Mouse (Mus musculus) testis, postnatal 14 days (tissue): ENCODE data around the gene Scarf1.

Experiments
- DNase-seq: peaks from one replicate; pipeline ENCODE4 v3.0.0; 2021; ENCODE audit warnings: low spot score

Scarf1 gene

DNA sequence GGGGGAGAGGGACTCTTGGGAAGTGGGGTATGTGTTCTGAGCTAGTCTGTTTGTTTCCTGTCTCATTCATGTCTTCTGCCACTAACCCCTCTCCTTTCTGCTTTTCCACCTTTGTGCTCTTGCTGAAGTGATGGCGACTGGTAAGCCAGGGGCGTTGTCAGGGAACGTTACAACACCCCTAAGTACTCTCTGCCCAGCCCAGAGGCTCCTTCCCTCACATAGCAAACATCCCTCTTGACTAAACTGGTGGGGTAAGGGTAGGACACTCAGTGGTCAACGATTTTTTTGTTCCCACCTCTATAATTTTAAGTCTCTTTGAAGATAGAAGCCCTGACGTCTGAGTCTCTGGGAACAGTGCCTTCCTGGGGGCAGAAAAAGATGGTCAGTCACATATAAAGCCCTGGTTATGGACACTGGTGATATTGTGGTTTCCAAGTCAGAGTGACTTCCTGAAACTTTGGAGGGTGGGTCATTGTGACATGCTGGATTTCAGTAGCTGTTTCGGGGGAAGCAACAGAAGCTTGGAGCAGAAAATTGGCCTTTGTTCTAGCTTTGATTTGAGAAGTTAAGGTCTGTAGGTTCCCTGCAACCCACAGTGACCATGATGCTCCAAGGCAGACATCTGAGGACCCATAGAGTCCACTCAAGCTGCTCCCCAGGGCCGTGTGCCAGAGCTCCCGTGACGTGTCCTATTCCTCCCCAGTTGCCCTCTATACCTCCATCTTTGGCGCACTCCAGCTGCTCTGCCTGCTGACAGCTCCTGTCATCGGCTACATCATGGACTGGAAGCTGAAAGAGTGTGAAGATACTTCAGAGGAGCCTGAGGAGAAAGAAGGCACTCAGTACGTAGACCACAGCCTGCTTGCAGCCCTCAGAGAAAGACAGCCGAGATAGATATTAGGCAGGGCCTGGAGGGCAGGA lies 53.2 kb downstream of the Scarf1 start:
- DNase-seq = no peak

DNA sequence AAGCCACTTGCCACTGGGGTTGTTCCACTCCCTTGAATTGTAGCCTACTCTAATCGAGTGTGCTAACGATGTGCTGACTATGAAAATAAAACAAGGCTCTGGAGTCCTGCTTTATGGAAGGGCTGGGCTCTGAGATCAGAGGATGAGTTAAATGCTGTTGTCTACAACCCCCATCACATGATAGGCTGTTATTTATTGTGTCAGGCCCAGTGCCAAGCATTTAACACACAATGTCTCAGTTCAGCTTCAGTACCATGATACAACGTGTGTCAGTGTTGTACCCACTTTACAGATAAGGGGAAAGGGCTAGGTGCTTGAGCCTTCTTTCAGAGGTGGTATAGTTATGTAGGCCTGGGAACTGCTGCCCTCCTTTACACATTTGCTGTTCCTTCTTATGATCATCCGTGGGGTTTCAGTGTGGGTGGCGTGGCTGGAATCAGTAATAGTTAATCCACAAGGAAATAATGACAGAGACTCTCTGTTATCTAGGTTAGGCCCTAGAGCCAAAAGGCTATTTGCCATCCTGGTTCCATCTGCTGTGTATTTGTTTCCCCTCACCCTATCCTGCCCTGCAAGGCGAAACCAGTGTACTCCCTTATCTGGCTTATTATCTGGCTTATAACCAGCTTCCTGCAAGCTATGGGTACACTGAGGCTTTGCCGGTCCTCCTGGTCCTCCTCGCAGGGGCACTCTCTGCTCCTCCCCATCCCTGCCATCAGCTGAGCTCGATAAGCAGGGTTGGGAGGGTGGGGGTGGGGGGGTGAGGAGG lies 54.2 kb downstream of the Scarf1 start:
- DNase-seq = no peak

DNA sequence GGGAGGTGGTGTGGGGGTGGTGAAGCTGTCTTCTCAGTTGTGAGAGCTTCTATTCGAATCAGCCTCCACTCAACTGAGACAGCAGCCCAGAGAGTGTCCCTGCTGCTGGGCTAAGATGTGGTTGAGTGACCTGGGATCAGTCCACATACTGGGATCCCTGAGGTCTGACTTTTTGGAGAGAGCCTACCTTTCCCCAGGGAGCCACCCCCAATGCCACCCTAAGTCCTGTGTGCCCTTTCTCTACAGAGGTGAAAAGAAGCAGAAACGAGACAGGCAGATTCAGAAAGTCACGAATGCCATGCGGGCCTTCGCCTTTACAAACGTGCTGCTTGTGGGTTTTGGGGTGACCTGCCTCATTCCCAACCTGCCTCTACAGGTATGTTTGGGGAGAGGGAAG lies 54.8 kb downstream of the Scarf1 start:
- no peak for DNase-seq

DNA sequence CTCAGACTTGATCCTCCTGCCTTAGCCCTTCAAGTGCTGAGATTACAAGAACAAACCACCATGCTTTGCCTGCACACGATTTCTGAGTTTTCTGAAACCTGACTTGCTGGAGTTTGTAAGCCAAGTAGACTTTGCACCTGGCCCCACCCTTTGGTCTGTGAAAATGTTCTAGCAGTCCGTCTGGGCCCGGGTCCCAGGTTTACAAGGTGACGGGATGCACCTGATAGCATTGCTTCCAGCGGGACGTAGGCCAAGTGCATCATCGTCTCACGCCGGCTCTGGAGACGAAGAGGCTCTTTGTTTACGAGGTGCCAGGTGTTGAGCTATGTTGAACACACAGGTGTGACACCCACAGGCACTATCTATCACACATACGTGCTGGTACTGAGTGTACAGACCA lies 55.6 kb downstream of the Scarf1 start:
- DNase-seq = no peak

DNA sequence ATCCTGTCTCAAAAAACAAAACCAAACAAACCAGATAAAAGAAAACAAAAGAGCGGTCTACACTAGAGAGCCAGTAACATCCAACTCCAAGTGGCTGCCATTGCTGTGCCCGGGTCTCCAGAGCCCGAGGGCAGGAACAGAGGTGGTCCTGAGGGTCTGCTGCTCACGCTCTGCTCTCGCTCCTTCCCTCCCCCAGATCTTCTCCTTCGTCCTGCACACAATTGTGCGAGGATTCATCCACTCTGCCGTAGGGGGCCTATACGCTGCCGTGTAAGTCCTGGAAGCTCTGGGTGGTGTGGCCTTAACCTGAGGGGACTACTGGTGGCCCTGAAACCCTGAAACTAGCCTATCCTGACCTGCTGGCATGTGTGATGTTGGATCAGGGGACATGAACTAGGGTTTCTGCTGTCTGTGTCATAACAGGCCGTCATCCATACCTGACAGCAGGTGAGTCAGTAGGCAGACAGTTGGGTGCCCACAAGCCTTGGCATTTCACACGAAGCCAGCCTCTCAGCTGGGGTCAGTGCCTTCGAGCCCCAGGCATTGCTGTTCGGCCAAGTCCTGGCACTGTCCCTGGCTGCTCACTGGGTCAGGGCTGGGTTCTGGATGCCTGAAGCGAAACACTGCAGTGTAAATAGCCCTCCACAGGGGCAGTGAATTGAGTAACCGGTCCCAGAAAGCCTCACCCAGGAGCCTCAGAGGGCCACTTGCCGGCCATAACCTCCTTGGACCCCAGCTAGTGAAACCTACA lies 57.2 kb downstream of the Scarf1 start:
- no peak for DNase-seq

DNA sequence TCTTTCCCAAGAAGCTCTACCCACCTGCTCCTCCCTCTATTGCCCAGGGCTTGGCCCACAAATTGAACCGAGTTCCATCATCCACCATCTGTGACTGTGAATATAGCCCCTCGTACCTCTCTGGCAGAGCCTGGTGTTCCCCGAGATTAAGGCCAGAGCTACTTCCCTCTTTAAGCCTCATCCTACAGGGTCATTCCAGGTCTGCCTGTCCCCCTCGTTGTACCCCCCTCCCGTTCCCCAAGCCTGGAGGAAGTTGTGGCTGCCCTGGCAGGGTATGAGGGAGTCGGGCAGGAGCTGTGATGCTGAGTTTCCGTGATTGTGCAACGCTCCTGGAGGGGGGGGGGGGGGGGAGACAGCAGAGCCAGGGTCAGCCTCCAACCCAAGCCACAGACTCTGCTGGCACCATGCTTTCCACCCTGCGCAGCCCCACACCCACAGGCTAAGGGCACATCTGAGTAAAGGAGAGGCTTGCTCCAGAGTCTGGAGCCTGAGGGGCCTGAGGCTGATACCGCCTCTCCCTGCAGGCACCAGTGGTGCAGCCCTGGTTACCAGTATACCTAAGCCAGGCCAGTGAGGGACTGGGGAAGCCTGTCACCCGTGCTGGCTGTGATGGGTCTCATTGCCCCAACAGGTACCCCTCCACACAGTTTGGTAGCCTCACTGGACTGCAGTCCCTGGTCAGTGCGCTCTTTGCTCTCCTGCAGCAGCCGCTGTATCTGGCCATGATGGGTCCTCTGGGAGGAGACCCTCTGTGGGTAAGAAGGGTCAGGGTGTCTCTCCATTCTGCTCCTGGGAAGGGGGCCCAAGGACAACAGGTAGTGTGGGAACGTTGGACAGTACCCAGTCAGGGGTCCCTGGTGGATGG lies 58.0 kb downstream of the Scarf1 start:
- no peak for DNase-seq

DNA sequence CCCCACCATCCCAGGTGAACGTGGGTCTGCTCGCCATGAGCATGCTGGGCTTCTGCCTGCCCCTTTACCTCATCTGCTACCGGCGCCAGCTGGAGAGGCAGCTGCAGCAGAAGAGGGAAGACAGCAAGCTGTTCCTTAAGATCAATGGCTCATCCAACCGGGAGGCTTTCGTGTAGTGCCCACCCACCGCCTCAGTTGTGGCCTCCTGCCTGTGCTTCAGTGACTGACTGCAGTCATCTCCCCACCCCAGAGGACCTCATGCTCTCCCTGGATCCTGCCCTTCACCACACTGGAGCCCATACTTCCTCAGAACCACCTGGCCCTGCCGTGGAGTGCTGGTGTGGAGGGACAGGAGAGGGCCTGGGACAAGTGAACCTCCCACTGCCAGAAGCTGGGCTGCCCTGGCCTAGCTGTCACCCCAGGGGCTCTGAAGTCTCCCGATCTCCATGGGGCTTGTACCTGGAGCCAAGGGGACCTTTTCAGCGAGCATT lies 59.0 kb downstream of the Scarf1 start:
- DNase-seq = no peak

DNA sequence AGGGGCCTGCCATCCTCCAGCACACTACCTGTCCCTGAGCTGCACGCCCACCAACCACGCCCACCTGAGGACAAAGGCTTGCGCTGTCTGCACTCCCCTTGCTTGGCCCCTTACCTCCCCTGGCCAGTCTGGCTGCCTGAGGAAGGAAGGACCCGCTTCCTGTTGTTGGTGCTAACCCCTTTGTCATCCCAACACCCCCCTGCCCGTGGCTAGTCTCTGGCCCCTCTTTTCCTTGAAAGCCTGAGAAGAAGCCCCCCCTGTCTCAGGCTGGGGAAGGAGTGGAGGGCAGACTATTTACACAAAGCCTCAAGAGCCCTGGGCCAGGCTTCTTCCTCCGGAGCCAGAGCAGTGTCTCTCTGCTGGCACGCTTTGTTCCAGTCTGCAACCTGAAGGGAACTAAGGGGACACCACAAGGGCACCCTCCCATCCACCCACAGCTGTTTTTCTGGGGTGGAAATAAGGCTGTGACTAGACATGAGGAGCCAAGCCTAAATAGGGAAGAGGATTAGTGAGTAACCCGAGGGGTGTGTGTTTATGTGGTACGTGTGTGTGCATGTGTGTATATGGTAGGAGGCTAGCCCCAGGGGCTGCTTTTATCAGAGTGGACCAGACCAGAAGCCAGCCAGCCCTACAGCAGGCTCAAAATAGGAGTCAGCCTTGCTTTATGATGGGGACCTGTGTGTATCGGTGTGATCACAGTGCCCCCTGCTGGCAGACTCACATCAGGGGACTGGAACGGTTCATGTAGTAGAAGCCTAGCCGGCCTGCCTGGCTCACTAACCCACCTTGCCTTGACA lies 59.7 kb downstream of the Scarf1 start:
- peak; percentile 79 for DNase-seq

DNA sequence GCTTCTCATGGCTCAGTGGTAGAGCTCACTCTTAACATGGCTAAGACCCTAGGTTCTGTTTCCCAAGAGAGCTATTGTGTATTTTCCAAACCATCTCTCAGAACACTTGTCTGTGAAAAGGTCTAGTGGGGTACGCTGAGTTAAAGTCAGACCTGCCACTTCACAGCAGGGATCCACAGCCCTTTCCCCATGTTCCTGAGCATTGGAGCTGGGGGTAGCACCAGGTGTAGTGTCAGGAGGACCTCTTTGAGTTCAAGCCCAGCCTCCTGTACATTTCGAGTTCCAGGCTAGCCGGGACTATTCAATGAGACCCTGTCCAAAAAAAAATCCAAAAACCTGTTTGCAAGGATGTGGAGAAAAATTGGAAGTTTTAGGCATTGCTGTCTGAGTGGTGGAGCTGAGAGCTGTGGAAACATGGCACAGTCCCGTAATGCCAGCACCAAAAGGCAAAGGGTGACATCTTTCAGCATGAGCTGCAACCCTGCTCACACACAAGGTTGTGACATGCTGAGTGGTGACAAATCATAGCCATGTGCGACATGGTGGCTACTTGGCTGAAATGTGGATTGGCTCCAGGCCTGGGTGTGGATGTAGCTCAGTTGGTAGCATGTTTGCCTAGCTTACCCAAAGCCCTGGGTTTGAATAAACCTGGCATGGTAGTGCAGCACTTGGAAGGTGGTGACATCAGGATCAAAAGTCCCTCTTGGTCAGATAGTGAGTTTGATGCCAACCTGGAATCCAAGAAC lies 61.2 kb downstream of the Scarf1 start:
- no peak for DNase-seq

DNA sequence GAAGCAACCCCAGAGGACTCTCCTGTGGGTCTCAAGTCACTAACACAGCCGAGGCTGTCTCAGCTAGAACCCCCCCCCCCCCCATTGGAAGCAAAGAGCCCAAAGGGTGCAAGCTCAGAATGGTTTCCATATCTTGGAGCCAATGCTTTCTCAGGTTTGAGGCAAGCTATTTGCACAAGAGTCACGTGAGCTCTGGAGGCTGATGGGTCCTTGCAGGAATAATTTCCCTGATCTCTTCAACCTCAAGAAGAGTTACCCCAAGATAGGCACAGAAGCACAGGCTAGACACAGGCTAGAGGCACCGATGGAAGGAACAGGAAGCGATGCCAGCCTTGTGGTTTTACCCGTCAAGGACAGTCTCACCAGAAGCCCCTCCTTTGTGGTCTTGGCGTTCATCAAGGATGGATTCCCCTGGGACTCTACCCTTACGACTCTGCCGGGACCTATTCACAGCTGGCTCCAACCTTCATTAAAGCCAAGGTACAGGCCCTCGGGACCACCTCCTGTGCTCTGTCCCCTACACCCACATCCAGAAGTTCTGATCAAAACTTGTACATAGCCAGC lies 62.3 kb downstream of the Scarf1 start:
- DNase-seq = no peak
